Mouse (Mus musculus) heart, adult 2 months (tissue): ENCODE results near the gene Chpf2. TPM values are rescaled to one million over a fixed set of nuclear protein-coding genes. Genes with fewer than 3 reads are reported as not detected.
A peak's percentile ranks its signal among the peaks of the same experiment; 100 is the strongest.

ENCODE experiments used
- DNase-seq, 2 experiments: peaks; one replicate each; pipeline ENCODE4 v3.0.0; 2021
- H3K27ac ChIP-seq: fragments of 200-600 bp; 2 replicates; pipeline ENCODE4 v1.8.1; 2022
- H3K27me3 ChIP-seq: fragments of 200-500 bp; 2 replicates; pipeline ENCODE4 v1.6.1; 2012; ENCODE audit warnings: mild to moderate bottlenecking, low read length, inconsistent platforms, mixed read lengths; ENCODE audit not compliant: control insufficient read depth, insufficient read depth
- H3K36me3 ChIP-seq: fragments of 200-500 bp; 2 replicates; pipeline ENCODE4 v1.6.1; 2012; ENCODE audit warnings: low read length, inconsistent platforms; ENCODE audit not compliant: control insufficient read depth, insufficient read depth
- H3K4me1 ChIP-seq: fragments of 200-500 bp; 2 replicates; pipeline ENCODE4 v1.6.1; 2011; ENCODE audit warnings: low read length; ENCODE audit not compliant: control insufficient read depth, insufficient read depth
- H3K4me3 ChIP-seq: fragments of 200-600 bp; 2 replicates; pipeline ENCODE4 v1.8.1; 2022
- H3K79me2 ChIP-seq: fragments of 200-500 bp; replicated peaks from 2 replicates; pipeline ENCODE4 v1.6.1; 2012; ENCODE audit warnings: mild to moderate bottlenecking, inconsistent platforms, low read length, moderate library complexity, mixed read lengths; ENCODE audit not compliant: control insufficient read depth, insufficient read depth
- H3K9ac ChIP-seq: fragments of 200-500 bp; 2 replicates; pipeline ENCODE4 v1.6.1; 2012; ENCODE audit warnings: low read depth, mild to moderate bottlenecking, control low read depth, inconsistent platforms, low read length, mixed read lengths
- CTCF ChIP-seq: fragments of 200-600 bp; IDR thresholded peaks from 2 replicates; pipeline ENCODE4 v1.8.1; 2022; ENCODE audit warnings: antibody characterized with exemption, mild to moderate bottlenecking, moderate library complexity
- EP300 ChIP-seq: fragments of 200-500 bp; IDR thresholded peaks from 2 replicates; pipeline ENCODE4 v1.6.1; 2011; ENCODE audit warnings: low read depth, low read length, control low read depth; ENCODE audit not compliant: insufficient read depth
- POLR2A ChIP-seq: fragments of 200-500 bp; IDR thresholded peaks from 2 replicates; pipeline ENCODE4 v1.6.1; 2011; ENCODE audit warnings: mild to moderate bottlenecking, low read depth, low read length, control low read depth; ENCODE audit not compliant: insufficient read depth
- WGBS: fragments of 180-500 bp; shearing (Covaris S2); methylation state at CpG from one replicate; pipeline ENCODE4 v1.1.7; 2018; 5-methylcytosine and 5-hydroxymethylcytosine counted together
- intact Hi-C: fragments of 180-260 bp; cut with DNase I; formaldehyde crosslinking; loops from one replicate; pipeline ENCODE4 v1.15.1; 2025
- microRNA-seq, 2 experiments: library from miRNA; unstranded; fragments of <30 nt; microRNA quantifications; one replicate each; pipeline ENCODE4 v1.2.0; 2021
- polyA plus RNA-seq: library from polyadenylated mRNA; depleted of rRNA; stranded (reverse); fragments of >200 nt; gene quantifications from 2 replicates; pipeline ENCODE4 v1.2.3, GENCODE M21; 2012; rRNA removed
- total RNA-seq, 2 experiments: library from RNA; stranded (reverse); gene quantifications; 2 replicates each; pipeline ENCODE4 v1.2.3; 2021

The Chpf2 gene
- total and polyA plus RNA-seq, 3 experiments = 7.5 to 12.3 (median 9.0) TPM

DNA sequence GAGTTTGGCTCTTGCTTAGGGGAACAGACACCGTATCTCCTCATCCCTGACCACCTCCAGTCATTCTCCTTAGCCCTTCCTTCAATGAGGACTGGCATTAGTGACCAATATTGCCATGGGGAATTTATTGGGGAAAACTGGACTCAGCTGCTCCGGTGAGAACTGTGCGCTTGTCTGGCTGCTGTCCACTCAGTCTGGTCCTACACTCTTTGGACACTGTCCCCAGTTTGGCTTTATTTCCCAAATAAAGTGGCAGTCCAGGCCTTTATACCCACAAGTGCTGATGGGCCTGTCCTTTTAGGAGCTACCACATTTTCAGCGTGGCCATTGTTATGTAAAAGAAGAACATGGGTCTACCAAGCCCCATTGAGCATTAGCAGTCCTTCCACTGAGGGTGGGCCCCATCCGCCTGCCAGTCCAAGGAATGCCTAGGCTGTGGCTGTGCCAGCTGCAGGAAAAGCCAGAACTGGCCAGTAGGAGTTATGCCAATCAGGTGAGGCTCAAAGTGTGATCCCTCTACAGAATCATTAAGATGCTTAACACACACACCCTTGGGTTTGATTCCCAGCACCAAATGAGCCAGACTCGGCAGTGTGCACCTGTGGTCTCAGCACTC is 49.1 kb downstream of the Chpf2 start:
- WGBS = 78% methylated on average over 6 of the region's 6 CpGs
- TF ChIP-seq POLR2A (no peak), EP300 (no peak), CTCF (no peak)
- intact Hi-C loops = no loop called here
- H3K4me1 ChIP-seq = no peaks in the 10 kb centered on the region
- no peaks in the 10 kb centered on the region for H3K79me2 ChIP-seq
- H3K4me3 ChIP-seq = no peak overlapping the region
- no peaks in the 10 kb centered on the region for H3K27me3 ChIP-seq
- H3K27ac ChIP-seq = no peak overlapping the region
- no peak overlapping the region for H3K9ac ChIP-seq
- DNase-seq = no peak
- H3K36me3 ChIP-seq = no peaks in the 10 kb centered on the region

DNA sequence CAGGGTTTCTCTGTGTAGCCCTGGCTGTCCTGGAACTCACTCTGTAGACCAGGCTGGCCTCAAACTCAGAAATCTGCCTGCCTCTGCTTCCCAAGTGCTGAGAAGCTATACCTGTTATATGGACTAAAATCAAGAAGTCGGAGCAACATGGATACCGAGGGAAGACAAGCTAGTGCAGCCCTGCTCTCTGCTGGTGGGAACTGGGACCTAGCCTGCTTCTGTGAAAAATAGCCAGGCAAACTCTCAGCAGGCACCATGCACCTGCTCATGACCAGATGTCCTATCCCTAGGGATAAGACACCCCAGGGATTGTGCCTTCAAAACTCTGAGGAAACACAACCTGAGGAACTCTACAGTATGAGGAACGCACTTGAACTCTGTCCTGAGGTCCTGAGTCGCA is 50.4 kb downstream of the Chpf2 start:
- Histone ChIP-seq H3K36me3 (no peaks in the 10 kb centered on the region), H3K27ac (no peak overlapping the region), H3K9ac (no peak overlapping the region), H3K4me1 (no peaks in the 10 kb centered on the region), H3K79me2 (no peaks in the 10 kb centered on the region), H3K4me3 (no peak overlapping the region), H3K27me3 (no peaks in the 10 kb centered on the region)
- WGBS = 69% methylated on average over 4 of the region's 4 CpGs
- no peak for DNase-seq
- intact Hi-C loops = no loop called here
- peak; percentile 7; the same call in 1 of the 2 replicates for TF ChIP-seq CTCF
- no peak for TF ChIP-seq EP300
- TF ChIP-seq POLR2A = no peak

- intact Hi-C loops = no loop called here
- Histone ChIP-seq H3K79me2 (no peaks in the 10 kb centered on the region), H3K36me3 (no peaks in the 10 kb centered on the region), H3K27me3 (no peaks in the 10 kb centered on the region), H3K4me3 (no peak overlapping the region), H3K9ac (no peak overlapping the region), H3K27ac (no peak overlapping the region), H3K4me1 (no peaks in the 10 kb centered on the region)
- WGBS = 56% methylated on average over 6 of the region's 6 CpGs
- TF ChIP-seq POLR2A (no peak), CTCF (no peak), EP300 (no peak)
- no peak for DNase-seq
Observed at GRCm38 (mm10) chr5:24638131-24638530, 51.6 kb downstream of the Chpf2 start.

- TF ChIP-seq EP300 = no peak
- TF ChIP-seq POLR2A = no peak
- TF ChIP-seq CTCF = no peak
- H3K79me2 ChIP-seq = no peaks in the 10 kb centered on the region
- H3K4me1 ChIP-seq = no peaks in the 10 kb centered on the region
- no peaks in the 10 kb centered on the region for H3K27me3 ChIP-seq
- intact Hi-C loops = no loop called here
- H3K9ac ChIP-seq = no peak overlapping the region
- no peak overlapping the region for H3K4me3 ChIP-seq
- no peak for DNase-seq
- no peak overlapping the region for H3K27ac ChIP-seq
- 68% methylated on average over 6 of the region's 6 CpGs for WGBS
- H3K36me3 ChIP-seq = no peaks in the 10 kb centered on the region
Observed at GRCm38 (mm10) chr5:24639081-24639480, 52.5 kb downstream of the Chpf2 start.

Small RNA genes within 50 kb of the gene (microRNA-seq; reads per million reads assigned to microRNA genes)
- gene Mir671 = 185 to 225 reads per million in 2 experiments

Other genes with a start within 250 kb of the Chpf2 start
- gene Kcnh2, start 235.1 kb upstream of the Chpf2 start, total RNA-seq = 10 to 100 TPM; 59.3 to 68.5 TPM
- 119 and 121 TPM in 2 replicates for gene Kcnh2, start 235.1 kb upstream of the Chpf2 start, polyA plus RNA-seq
- gene Nos3, start 221.9 kb upstream of the Chpf2 start, total RNA-seq = 10 to 100 TPM; 23.5 to 24.4 TPM
- 26.3 and 30.7 TPM in 2 replicates for gene Nos3, start 221.9 kb upstream of the Chpf2 start, polyA plus RNA-seq
- 1 to 10 TPM in 1 of 2 experiments, under 1 TPM in 1; 0.89 to 1.1 TPM for gene Atg9b, start 194.6 kb upstream of the Chpf2 start, total RNA-seq
- gene Atg9b, start 194.6 kb upstream of the Chpf2 start, polyA plus RNA-seq = 2.2 and 2.3 TPM in 2 replicates
- 10 to 100 TPM; 81.2 to 89.8 TPM for gene Abcb8, start 193.1 kb upstream of the Chpf2 start, total RNA-seq
- 148 and 151 TPM in 2 replicates for gene Abcb8, start 193.1 kb upstream of the Chpf2 start, polyA plus RNA-seq
- under 1 TPM in 1 of 2 experiments, not detected in 1; 0.14 TPM for gene Asic3, start 173.3 kb upstream of the Chpf2 start, total RNA-seq
- gene Asic3, start 173.3 kb upstream of the Chpf2 start, polyA plus RNA-seq = 0.32 and 0.59 TPM in 2 replicates
- 10 to 100 TPM; 19.9 to 21.7 TPM for gene Cdk5, start 163.2 kb upstream of the Chpf2 start, total RNA-seq
- 42.7 and 51.8 TPM in 2 replicates for gene Cdk5, start 163.2 kb upstream of the Chpf2 start, polyA plus RNA-seq
- 10 to 100 TPM; 22.4 to 25.9 TPM for gene Slc4a2, start 162.9 kb upstream of the Chpf2 start, total RNA-seq
- 37.9 and 41.2 TPM in 2 replicates for gene Slc4a2, start 162.9 kb upstream of the Chpf2 start, polyA plus RNA-seq
- 100 to 1,000 TPM; 287 to 328 TPM for gene Fastk, start 141.5 kb upstream of the Chpf2 start, total RNA-seq
- gene Fastk, start 141.5 kb upstream of the Chpf2 start, polyA plus RNA-seq = 609 and 613 TPM in 2 replicates
- gene Tmub1, start 138.9 kb upstream of the Chpf2 start, total RNA-seq = 10 to 100 TPM; 10.4 to 13.9 TPM
- 28.5 and 34.0 TPM in 2 replicates for gene Tmub1, start 138.9 kb upstream of the Chpf2 start, polyA plus RNA-seq
- gene Agap3, start 134.6 kb upstream of the Chpf2 start, total RNA-seq = 100 to 1,000 TPM in 1 of 2 experiments, 10 to 100 TPM in 1; 88.4 to 103 TPM
- gene Agap3, start 134.6 kb upstream of the Chpf2 start, polyA plus RNA-seq = 78.1 and 102 TPM in 2 replicates
- gene Gbx1, start 59.5 kb upstream of the Chpf2 start, total RNA-seq = not detected
- gene Gbx1, start 59.5 kb upstream of the Chpf2 start, polyA plus RNA-seq = 0.06 TPM in 1 of 2 replicates, not detected in the other
- gene Asb10, start 45.8 kb upstream of the Chpf2 start, total RNA-seq = 10 to 100 TPM; 80.8 to 93.5 TPM
- 138 and 163 TPM in 2 replicates for gene Asb10, start 45.8 kb upstream of the Chpf2 start, polyA plus RNA-seq
- not detected for gene 4931409K22Rik, start 29.9 kb upstream of the Chpf2 start, total RNA-seq
- gene 4931409K22Rik, start 29.9 kb upstream of the Chpf2 start, polyA plus RNA-seq = 0.06 TPM in 1 of 2 replicates, not detected in the other
- 10 to 100 TPM; 52.5 to 55.8 TPM for gene Abcf2, start 9.3 kb upstream of the Chpf2 start, total RNA-seq
- 43.3 and 57.2 TPM in 2 replicates for gene Abcf2, start 9.3 kb upstream of the Chpf2 start, polyA plus RNA-seq
- 10 to 100 TPM; 58.7 to 61.8 TPM for gene Smarcd3, start 37.7 kb downstream of the Chpf2 start, total RNA-seq
- gene Smarcd3, start 37.7 kb downstream of the Chpf2 start, polyA plus RNA-seq = 60.2 and 61.0 TPM in 2 replicates
- 10 to 100 TPM; 32.2 to 39.9 TPM for gene Nub1, start 98.8 kb downstream of the Chpf2 start, total RNA-seq
- gene Nub1, start 98.8 kb downstream of the Chpf2 start, polyA plus RNA-seq = 26.3 and 32.8 TPM in 2 replicates
- 1 to 10 TPM in 1 of 2 experiments, under 1 TPM in 1; 0.43 to 1.0 TPM for gene Wdr86, start 144.0 kb downstream of the Chpf2 start, total RNA-seq
- gene Wdr86, start 144.0 kb downstream of the Chpf2 start, polyA plus RNA-seq = 0.73 and 1.4 TPM in 2 replicates
- not detected for gene Crygn, start 171.3 kb downstream of the Chpf2 start, total RNA-seq
- not detected in 2 replicates for gene Crygn, start 171.3 kb downstream of the Chpf2 start, polyA plus RNA-seq